ENCODE assay signal across 7 mouse cellular contexts in the genomic region with DNA sequence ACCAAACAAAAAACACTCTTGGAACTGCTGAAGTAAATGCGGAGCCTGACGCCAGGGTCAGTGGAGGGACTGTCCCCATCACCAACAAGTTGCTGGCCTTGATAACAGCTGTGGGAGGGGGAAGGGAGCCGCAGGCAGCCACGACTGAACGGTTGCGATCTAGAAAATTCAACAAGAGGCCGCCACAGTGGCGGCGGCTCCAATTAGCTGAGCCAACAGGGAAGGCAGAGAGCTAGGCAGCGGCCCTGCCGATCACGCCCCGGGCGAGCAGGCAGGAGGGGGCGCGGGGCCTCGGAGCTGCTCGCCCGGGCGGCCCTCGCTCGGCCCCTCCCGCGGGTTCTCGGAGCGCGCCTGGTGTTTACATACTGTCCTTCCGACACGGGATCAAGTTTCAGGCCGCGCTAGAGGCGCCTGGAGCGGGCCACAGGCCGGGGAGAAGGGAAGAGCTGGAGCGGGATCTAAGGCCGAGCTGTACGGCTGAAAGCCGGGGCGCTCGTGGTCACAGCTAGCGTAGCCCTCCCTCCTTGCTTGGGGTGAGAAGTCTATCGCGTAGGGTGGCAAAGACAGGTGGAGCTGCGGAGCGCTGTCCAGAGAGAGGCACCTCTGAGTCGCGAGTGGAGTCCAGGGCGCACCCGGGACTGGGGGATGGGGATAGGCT. TPM values are rescaled to one million over a fixed set of nuclear protein-coding genes. Genes with fewer than 3 reads are reported as not detected.
DNase-seq lines count a peak whose midpoint lies in the region; ATAC-seq and TF ChIP-seq lines count a peak whose summit lies in the region.

No protein-coding gene starts in this region.

- 0 out of 2 replicates have a peak, but pooled peaks have one; percentile 31 for TF ChIP-seq EP300 in CH12.LX (IDR thresholded peaks at IDR 0.05; ENCODE audit: low read length)

- peak overlapping the region; percentile 55 for H3K4me2 ChIP-seq in CH12.LX (ENCODE audit: insufficient read depth, low read depth, poor library complexity, severe bottlenecking)
- peak overlapping the region; percentile 71 for H3K4me2 ChIP-seq in hindbrain, postnatal 0 days (ENCODE audit: low read depth, low read length)
- peak overlapping the region; percentile 74 for H3K4me2 ChIP-seq in lung, embryonic 14.5 days

- peak overlapping the region; percentile 98 for H3K27ac ChIP-seq in CH12.LX (ENCODE audit: insufficient read depth, low read depth)
- H3K27ac ChIP-seq in hindbrain, postnatal 0 days: no peak overlapping the region
- H3K27ac ChIP-seq in lung, embryonic 14.5 days (ENCODE audit: low read depth): peak overlapping the region; percentile 66
- H3K27ac ChIP-seq in small intestine, adult 2 months (ENCODE audit: insufficient read depth, low read depth, low read length): no peak overlapping the region; the same call in 1 of the 2 replicates

- TF ChIP-seq CTCF in CH12.LX (conservative IDR thresholded peaks at IDR 0.05 in 1 of 2, IDR thresholded peaks at IDR 0.05 in 1 of 2; ENCODE audit: low read depth in 2 of 2, low read length in 2 of 2): no peak
- TF ChIP-seq CTCF in hindbrain, postnatal 0 days (IDR thresholded peaks at IDR 0.05; ENCODE audit: low read depth): peak; percentile 15; the same call in 1 of the 2 replicates
- TF ChIP-seq CTCF in lung, embryonic 14.5 days (IDR thresholded peaks at IDR 0.05; ENCODE audit: low read depth): no peak
- 0 out of 2 replicates have a peak, but pooled peaks have one; percentile 7 for TF ChIP-seq CTCF in small intestine, adult 2 months (IDR thresholded peaks at IDR 0.05; ENCODE audit: extremely low read depth, insufficient read length, insufficient replicate concordance, low read depth, low read length)

- dilution Hi-C loops in CH12.LX (cut with MboI; ENCODE audit: extremely low pct_ligation_motif_present, extremely low pct_unique_long_range_greater_than_20kb, low sequenced_read_pairs): no loop called here

- 3% methylated on average over 48 of the region's 49 CpGs for WGBS in hindbrain, postnatal 0 days
- 2% methylated on average over 47 of the region's 49 CpGs for WGBS in lung, embryonic 14.5 days
- WGBS in small intestine, adult 2 months: 4% methylated on average over 49 of the region's 49 CpGs

- H3K4me3 ChIP-seq in CH12.LX (replicated peaks in 1 of 3; ENCODE audit: low read depth in 2 of 3, low read length in 2 of 3, poor library complexity in 1 of 3): peak overlapping the region; percentile 37 to 54 (median 44)
- H3K4me3 ChIP-seq in hindbrain, postnatal 0 days (ENCODE audit: low read length): peak overlapping the region; percentile 31
- peak overlapping the region; percentile 22 for H3K4me3 ChIP-seq in lung, embryonic 14.5 days (ENCODE audit: low read depth, low read length)
- H3K4me3 ChIP-seq in small intestine, adult 2 months (ENCODE audit: low read depth, low read length): peak overlapping the region; percentile 55

- TF ChIP-seq RAD21 in CH12.LX (IDR thresholded peaks at IDR 0.05; ENCODE audit: low read depth, low read length): no peak

- H3K9ac ChIP-seq in CH12.LX (ENCODE audit: insufficient read depth, low read depth): peak overlapping the region; percentile 70
- H3K9ac ChIP-seq in hindbrain, postnatal 0 days (replicated peaks; ENCODE audit: low read length): peak overlapping the region; percentile 17; the same call in 1 of the 2 replicates
- H3K9ac ChIP-seq in lung, embryonic 14.5 days: peak overlapping the region; percentile 23; the same call in 1 of the 2 replicates

- in situ Hi-C loops in CH12.LX (cut with MboI; ENCODE audit: low pct_ligation_motif_present, low pct_unique_long_range_greater_than_20kb, low sequenced_read_pairs): loop anchor here (10.0 kb wide), 1 partner anchor 119 kb away; no protein-coding TSS in a partner anchor

- no peaks in the 10 kb centered on the region for H3K79me2 ChIP-seq in CH12.LX (replicated peaks; ENCODE audit: control insufficient read depth, extremely low read depth, insufficient read depth, poor library complexity, severe bottlenecking)

- peaks cover 15 to 48% of the 10 kb centered on the region in 2 experiments for H3K4me1 ChIP-seq in CH12.LX (ENCODE audit: control insufficient read depth in 1 of 2, insufficient read depth in 2 of 2)
- peaks cover 6% of the 10 kb centered on the region for H3K4me1 ChIP-seq in hindbrain, postnatal 0 days (ENCODE audit: insufficient read depth, low read length)
- H3K4me1 ChIP-seq in lung, embryonic 14.5 days (ENCODE audit: insufficient read depth): no peaks in the 10 kb centered on the region
- H3K4me1 ChIP-seq in small intestine, adult 2 months (ENCODE audit: control insufficient read depth, insufficient read depth, insufficient read length, low read length): peaks cover 28% of the 10 kb centered on the region

- no peaks in the 10 kb centered on the region for H3K27me3 ChIP-seq in CH12.LX (replicated peaks)
- H3K27me3 ChIP-seq in hindbrain, postnatal 0 days (ENCODE audit: insufficient read depth, low read length): peaks cover 18% of the 10 kb centered on the region; the same call in 1 of the 2 replicates
- peaks cover 66% of the 10 kb centered on the region for H3K27me3 ChIP-seq in lung, embryonic 14.5 days (ENCODE audit: insufficient read depth, low read length)
- H3K27me3 ChIP-seq in small intestine, adult 2 months (ENCODE audit: control insufficient read depth, insufficient read depth, low read length): peaks cover under 1% of the 10 kb centered on the region; the same call in 1 of the 2 replicates

- no peaks in the 10 kb centered on the region for H3K36me3 ChIP-seq in CH12.LX (replicated peaks in 1 of 2; ENCODE audit: control insufficient read depth in 1 of 2, insufficient read depth in 1 of 2, low read length in 1 of 2)
- no peaks in the 10 kb centered on the region for H3K36me3 ChIP-seq in hindbrain, postnatal 0 days (ENCODE audit: insufficient read depth, low read length)
- H3K36me3 ChIP-seq in lung, embryonic 14.5 days (ENCODE audit: insufficient read depth): no peaks in the 10 kb centered on the region
- H3K36me3 ChIP-seq in small intestine, adult 2 months (ENCODE audit: control insufficient read depth, insufficient read depth, low read length): no peaks in the 10 kb centered on the region

- TF ChIP-seq POLR2A in CH12.LX (IDR thresholded peaks at IDR 0.05; ENCODE audit: low read depth, low read length): no peak
- TF ChIP-seq POLR2A in small intestine, adult 2 months (IDR thresholded peaks at IDR 0.05; ENCODE audit: low read depth, low read length): no peak

- no peaks in the 10 kb centered on the region for H3K9me3 ChIP-seq in CH12.LX (replicated peaks; ENCODE audit: low read length)
- H3K9me3 ChIP-seq in hindbrain, postnatal 0 days (ENCODE audit: low read length): no peaks in the 10 kb centered on the region
- no peaks in the 10 kb centered on the region for H3K9me3 ChIP-seq in lung, embryonic 14.5 days (ENCODE audit: low read depth, low read length)

- DNase-seq in CH12.LX (ENCODE audit: extremely low read depth): no peak
- DNase-seq in Muller cell, postnatal 12 days (ENCODE audit: inconsistent ontology term): peak; percentile 70
- DNase-seq in forelimb bud, embryonic 11.5 days (ENCODE audit: low read depth, low spot score): peak; percentile 74
- peak; percentile 62 for DNase-seq in hindbrain, postnatal 0 days (ENCODE audit: low spot score)
- peak; percentile 89 for DNase-seq in lung, embryonic 14.5 days
- DNase-seq in adipocyte (ENCODE audit: low spot score): no peak

- ATAC-seq in hindbrain, postnatal 0 days: peak; percentile 25; the same call in 1 of the 2 replicates
- peak; percentile 69 for ATAC-seq in lung, embryonic 14.5 days (ENCODE audit: insufficient read depth)

TF ChIP-seq in CH12.LX, 34 proteins besides CTCF, POLR2A, EP300 and RAD21:
- TF ChIP-seq CHD2 (IDR thresholded peaks at IDR 0.05; ENCODE audit: low read length): peak; percentile 78
- no peak for TF ChIP-seq GABPA (IDR thresholded peaks at IDR 0.05; ENCODE audit: insufficient replicate concordance, low read depth, low read length)
- TF ChIP-seq ETS1 (conservative IDR thresholded peaks at IDR 0.05; ENCODE audit: low read depth, low read length): peak; percentile 63
- TF ChIP-seq ZC3H11A (IDR thresholded peaks at IDR 0.05; ENCODE audit: low read depth, low read length): no peak
- 0 out of 2 replicates have a peak, but pooled peaks have one; percentile 4 for TF ChIP-seq ELF1 (IDR thresholded peaks at IDR 0.05; ENCODE audit: low read depth, low read length)
- peak; percentile 76; the same call in 1 of the 2 replicates for TF ChIP-seq MEF2A (IDR thresholded peaks at IDR 0.05; ENCODE audit: borderline replicate concordance, low read depth, low read length)
- TF ChIP-seq BHLHE40 (IDR thresholded peaks at IDR 0.05; ENCODE audit: low read depth, low read length): peak; percentile 59
- peak; percentile 3; the same call in 1 of the 2 replicates for TF ChIP-seq SMC3 (IDR thresholded peaks at IDR 0.05; ENCODE audit: low read depth, low read length)
- TF ChIP-seq ZMIZ1 (IDR thresholded peaks at IDR 0.05; ENCODE audit: low read depth, low read length): no peak
- peak; percentile 61 for TF ChIP-seq TCF12 (IDR thresholded peaks at IDR 0.05; ENCODE audit: low read depth, low read length)
- 0 out of 2 replicates have a peak, but pooled peaks have one; percentile 47 for TF ChIP-seq SIN3A (IDR thresholded peaks at IDR 0.05; ENCODE audit: low read length)
- TF ChIP-seq TBP (conservative IDR thresholded peaks at IDR 0.05; ENCODE audit: low read depth, low read length): no peak
- TF ChIP-seq MAZ (IDR thresholded peaks at IDR 0.05; ENCODE audit: low read depth, low read length): no peak
- TF ChIP-seq HCFC1 (IDR thresholded peaks at IDR 0.05; ENCODE audit: low read depth, low read length): no peak
- TF ChIP-seq MXI1 (IDR thresholded peaks at IDR 0.05; ENCODE audit: low read depth, low read length): no peak
- no peak for TF ChIP-seq JUN (IDR thresholded peaks at IDR 0.05; ENCODE audit: insufficient read depth, low read depth, low read length)
- TF ChIP-seq NELFE (IDR thresholded peaks at IDR 0.05; ENCODE audit: low read depth, low read length): no peak
- TF ChIP-seq IRF4 (IDR thresholded peaks at IDR 0.05; ENCODE audit: low read depth, low read length): peak; percentile 21; the same call in 1 of the 2 replicates

RNA-seq across cellular contexts. Expression of a gene that starts 26.8 kb away (rescaled TPM):
- total RNA-seq in CH12.LX (2012; rRNA removed) (40.0 and 41.1 TPM in 2 replicates), CH12.LX (2014; rRNA removed) (14.3 and 14.6 TPM in 2 replicates)
- 29.6 and 33.8 TPM in 2 replicates for polyA plus RNA-seq in CH12.LX (2012; ENCODE audit: insufficient read length, low read depth)
- 22.6 and 27.3 TPM in 2 replicates for total RNA-seq in hindbrain, postnatal 0 days (2014; rRNA removed)
- 8.8 and 10.3 TPM in 2 replicates for polyA plus RNA-seq in hindbrain, postnatal 0 days (2015; fragmentation: Nextera tagmentation; extraction: Ambion mirVana)
- polyA plus RNA-seq in lung, embryonic 14.5 days (2014; fragmentation: Nextera tagmentation; extraction: Ambion mirVana): 27.8 and 28.9 TPM in 2 replicates
- 4.5 and 5.5 TPM in 2 replicates for polyA plus RNA-seq in small intestine, adult 2 months (2012; rRNA removed)

Comparison
In these comparisons a context has a peak if more than half of its experiments do, and no peak if none do; other contexts are left out.
1. DNase-seq: peak in Muller cell, postnatal 12 days (single experiment), forelimb bud, embryonic 11.5 days (single experiment), hindbrain, postnatal 0 days (single experiment) and lung, embryonic 14.5 days (single experiment); none in CH12.LX (single experiment) and adipocyte (single experiment).
2. H3K27ac ChIP-seq: peak in CH12.LX (single experiment) and lung, embryonic 14.5 days (single experiment); none in hindbrain, postnatal 0 days (single experiment) and small intestine, adult 2 months (single experiment).
3. H3K9ac ChIP-seq: peak in every context shown above with its lines; median percentile 70 in CH12.LX; 23 in lung, embryonic 14.5 days; 17 in hindbrain, postnatal 0 days.
4. CTCF ChIP-seq: peak in hindbrain, postnatal 0 days (single experiment) and small intestine, adult 2 months (single experiment); none in CH12.LX (0 of 2) and lung, embryonic 14.5 days (single experiment).
5. Peak in every context shown above with its lines, with median percentiles within 50 percentile points of each other: H3K4me2 ChIP-seq and H3K4me3 ChIP-seq.